Mouse (Mus musculus): ENCODE results near the gene Map3k9.
A peak's percentile ranks its signal among the peaks of the same experiment; 100 is the strongest.

The Map3k9 gene

DNA sequence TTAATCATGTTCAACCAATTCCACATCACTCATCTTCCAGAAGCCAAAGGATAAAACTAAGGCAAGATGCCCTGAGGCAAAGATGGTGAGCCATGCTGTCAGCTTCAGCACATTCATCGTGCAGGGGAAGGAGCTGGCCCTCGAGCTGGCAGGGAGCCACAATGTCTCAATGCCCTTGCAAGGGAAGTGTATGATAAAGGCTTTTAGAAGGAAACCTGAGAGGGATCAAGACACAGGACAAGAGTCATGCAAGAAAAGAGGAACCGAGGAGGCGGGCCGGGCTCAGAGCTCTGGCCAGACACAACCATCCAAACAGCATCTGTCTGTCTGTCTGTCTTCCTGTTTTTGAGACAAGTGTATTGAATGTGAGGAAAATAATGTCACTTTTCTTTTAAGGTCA lies 61.8 kb downstream of the Map3k9 start:
- DNase-seq (ENCODE audit: low read depth, low spot score), result no peak

DNA sequence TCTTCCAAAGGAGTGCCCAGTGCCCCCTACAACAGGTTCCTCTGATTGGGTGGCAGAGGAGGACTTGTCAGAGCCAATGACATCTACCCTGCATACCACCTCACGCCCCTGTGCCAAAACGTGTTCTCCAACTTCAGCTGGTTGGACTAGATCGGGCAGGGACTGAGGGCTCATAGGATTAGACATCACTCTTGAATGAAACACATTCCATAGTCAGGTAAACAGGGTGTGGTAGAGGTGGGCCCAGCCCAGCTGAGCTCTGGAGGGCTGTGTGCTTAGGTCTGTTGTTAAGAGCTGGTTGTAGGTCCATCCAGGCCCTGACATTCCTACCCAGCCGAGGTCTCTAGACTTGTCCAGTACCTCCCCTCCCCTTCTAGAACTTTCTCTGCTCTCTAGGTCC lies 68.4 kb downstream of the Map3k9 start:
- no peak for DNase-seq (ENCODE audit: low read depth, low spot score)

DNA sequence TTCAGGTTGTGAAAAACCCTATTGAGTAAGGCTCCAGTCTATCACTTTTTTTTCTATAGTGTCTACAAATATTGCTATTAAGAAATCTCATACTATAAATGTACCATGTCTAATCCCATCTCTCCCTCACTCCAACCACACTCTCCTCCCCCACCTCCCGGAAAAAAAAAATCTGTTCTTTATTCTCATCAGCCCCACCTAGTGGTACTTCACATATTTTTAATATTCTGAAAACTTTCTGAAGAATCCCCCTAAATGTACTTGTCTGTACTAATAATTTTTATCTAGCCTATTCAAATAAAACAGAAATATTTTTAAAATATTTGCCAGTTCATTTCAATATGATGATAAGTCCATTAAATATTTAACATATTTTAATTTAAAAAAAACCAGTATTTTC lies 78.1 kb downstream of the Map3k9 start:
- DNase-seq (ENCODE audit: low read depth, low spot score), result peak; percentile 29

DNA sequence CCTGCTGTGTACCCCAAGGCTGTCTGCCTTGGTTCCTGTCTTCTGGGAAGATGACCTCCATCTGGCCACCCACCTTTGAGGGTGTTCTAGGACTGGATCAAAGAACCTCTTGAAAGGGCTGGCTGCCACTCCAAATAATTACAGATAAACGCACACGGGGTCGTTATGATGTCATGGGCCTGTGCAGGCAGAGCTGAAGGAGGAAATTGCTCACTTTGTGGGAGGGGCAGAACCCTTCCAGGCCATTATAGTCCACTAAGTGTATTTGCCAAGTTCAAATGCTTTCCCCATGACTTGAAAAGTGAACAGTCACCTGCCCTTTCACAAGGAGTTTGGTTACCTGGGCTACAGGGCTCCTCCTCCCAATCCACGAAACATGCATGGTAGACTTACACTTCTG lies 83.0 kb downstream of the Map3k9 start:
- no peak for DNase-seq (ENCODE audit: low read depth, low spot score)

DNA sequence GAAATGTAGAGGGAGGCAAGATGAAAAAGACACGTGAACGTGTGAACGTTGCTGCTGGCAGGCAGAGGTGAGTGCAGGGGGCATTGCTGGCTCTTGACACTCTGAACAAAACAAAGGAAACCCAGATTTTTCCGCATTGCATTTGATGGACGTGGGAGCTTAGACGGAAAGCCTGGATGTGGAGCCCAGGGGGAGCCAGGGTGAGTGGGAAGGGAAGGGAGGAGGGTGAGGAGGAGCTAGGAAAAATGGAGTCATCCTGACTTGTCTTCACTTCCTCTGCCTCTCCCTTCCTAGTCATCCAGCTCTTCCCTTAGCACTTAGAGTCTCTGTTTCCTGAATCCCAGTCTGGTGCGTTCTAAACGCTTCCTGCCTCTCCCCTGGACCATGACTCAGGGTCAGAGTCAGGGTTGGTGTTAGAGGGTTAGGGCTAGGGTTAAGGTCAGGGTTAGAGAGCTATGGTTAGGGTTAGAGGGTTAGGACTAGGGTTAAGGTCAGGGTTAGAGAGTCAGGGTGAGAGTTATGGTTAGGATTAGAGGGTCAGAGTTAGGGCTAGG lies 89.7 kb downstream of the Map3k9 start:
- DNase-seq (ENCODE audit: low read depth, low spot score), result no peak

DNA sequence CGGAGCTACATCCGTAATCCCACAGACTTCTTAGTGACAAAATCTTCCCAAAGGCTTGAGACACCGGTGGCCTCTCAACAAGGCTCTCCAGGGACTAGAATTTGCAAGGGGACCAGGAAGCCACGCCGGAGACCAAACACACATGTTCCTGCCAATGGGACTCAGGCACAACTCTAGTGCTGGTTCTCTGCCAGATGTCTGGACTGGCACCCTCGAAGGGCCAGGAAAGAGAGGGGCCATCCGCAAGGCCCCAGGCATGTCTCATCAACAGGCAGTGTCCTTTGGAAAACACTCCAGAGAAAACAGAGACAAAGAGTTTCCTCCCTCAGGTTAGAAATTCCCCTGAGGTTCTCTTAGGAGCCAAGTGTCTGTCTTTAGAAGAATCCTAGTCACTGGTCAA lies 90.2 kb downstream of the Map3k9 start:
- DNase-seq (ENCODE audit: low read depth, low spot score), result no peak

DNA sequence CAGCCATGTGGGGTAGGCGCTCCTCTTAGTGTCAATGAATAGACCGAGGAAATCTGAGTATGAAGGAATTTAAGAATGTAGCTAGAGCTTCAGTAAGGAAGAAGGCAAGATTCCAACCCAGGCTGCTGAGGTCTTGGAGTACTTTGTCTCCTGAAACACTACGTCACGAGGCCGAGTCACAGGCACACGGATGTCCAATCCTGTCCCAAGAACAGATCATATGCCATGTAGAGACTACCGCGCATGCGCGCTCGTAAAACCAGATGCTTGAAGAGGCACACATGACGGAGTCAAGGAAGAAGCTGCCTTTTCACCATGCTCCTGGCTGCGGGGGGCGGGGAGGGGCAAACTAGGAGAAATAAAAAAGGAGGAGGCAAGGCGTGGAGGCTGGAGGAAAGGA lies 90.9 kb downstream of the Map3k9 start:
- no peak for DNase-seq (ENCODE audit: low read depth, low spot score)

DNA sequence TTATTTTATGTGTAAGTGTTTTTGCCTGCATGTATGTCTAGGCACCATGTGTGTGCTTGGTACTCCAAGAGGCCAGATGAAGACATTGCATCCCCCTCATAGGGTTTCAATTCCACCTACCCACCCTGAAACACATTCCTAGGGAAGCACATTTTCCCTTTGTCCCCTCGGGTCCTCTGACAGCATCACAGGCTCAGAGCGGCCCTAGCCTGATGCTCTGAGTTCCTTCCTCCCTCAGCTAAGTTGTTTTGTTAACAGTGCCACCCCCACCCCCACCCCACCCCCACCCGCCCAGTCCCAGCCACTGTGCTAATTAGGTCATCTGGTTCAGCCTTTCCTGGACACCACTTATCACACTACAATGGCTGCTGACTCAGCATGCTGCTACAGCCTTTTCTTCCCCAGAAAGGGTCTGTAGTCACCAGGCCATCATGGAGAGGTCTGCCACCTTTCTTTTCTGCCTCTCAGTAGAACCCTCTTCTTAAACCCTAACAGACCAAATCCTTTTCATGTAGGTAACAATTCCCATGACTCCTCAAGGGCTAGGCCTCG lies 91.4 kb downstream of the Map3k9 start:
- no peak for DNase-seq (ENCODE audit: low read depth, low spot score)

DNA sequence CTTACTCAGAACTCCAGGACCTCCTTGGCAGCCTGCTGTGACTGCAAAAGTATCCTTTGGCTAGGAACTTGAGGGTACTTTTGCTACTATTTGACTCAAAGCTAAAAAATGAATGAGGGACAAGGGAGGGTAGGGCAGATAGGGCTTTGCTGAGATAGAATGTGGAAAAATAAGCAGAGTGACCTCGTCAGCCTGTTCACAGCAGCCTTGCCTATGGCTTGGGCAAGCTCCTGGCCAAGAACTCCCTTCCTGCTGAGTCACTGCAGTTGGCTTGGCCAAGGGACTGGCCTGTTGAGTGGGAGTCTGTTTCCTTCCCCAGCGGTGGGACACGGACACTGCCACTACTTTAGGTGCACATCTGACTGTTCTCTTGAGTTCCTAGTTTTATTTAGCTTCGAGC lies 92.4 kb downstream of the Map3k9 start:
- no peak for DNase-seq (ENCODE audit: low read depth, low spot score)

DNA sequence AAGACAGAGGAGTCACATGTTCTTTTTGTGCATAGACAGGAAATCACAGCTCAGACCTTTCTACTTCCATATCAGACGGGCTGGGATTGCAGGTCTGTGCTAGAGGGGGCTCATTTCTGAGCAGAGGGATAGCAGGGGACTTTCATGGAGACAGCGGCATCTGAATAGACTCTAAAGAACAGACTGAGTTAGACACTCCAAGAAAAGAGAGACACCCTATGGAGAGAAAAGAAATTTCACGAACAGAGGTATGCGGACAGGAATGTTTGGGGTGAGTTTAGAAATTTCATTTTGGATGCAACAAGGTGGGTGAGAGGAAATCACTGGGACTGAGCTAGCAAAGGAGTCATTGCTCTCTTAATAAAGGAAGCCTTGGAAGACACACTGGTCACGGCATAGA lies 93.1 kb downstream of the Map3k9 start:
- no peak for DNase-seq (ENCODE audit: low read depth, low spot score)

DNA sequence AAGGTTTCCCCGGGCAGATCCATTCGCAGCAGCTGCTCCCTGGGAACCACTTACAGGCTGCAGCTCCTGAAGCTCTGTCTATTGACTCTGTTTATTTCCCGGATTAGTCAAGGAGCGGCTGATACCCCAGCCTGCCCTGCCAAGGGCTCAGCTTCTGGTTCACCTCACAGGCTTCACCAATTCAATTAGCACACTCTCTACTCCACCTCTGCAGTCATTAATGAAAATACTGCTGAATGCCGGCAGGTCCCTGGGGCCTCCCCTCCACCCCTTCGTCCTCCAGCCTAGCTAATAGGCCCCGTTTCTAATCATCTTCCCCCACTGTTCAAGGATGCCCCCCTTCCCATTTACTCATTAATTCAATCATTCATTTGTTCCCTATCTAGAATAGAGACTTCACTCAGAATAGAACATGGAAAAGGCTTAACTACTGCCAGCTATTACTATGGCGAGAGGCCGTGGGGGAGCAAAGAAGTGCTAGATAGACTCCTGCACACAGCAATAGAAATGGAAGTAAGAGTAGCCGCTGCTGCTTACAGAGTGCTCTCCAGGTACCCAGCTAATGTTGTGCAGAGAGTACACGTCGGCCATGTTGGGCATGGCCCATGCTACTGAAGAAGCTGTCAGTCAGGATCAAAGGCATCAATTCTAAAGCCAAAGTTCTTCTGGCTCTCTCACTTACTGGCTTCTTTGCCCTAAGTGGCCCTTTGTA lies 94.4 kb downstream of the Map3k9 start:
- no peak for DNase-seq (ENCODE audit: low read depth, low spot score)

DNA sequence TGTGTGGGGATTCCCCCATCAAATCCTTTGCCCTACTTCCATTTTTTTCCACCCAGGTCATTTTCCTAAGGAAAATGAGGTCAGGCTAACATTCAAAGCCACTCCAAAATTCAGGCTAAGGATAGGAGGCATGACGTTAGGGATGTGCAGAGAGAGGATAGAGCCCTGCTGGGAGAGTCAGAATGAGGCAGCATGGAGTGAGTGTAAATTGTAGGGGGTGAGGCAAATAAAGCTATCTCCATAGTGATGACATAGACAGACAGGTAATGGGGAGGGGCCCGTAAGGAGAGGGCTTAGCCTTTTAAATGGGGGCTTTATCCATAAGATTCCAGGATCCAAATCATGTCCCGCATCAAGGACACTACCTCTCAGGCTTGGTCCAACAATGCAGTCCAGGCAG lies 95.0 kb downstream of the Map3k9 start:
- no peak for DNase-seq (ENCODE audit: low read depth, low spot score)

DNA sequence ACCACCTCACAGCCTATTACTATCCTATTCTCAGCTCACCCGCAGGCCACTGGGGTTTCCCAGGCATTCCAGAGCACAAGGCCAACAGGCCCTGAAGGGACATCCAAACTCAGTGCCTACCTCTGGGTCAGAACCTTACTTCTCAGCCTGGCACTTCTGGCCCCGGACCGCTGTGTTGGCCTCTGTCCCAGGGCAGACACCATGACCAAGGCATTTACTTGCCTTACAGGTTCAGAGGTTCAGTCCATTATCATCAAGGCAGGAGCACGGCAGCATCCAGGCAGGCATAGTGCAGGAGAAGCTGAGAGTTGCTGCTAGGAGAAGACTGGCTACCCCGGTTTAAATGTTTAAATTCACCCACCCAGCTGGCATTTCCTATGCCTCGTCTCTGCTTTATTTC lies 96.9 kb downstream of the Map3k9 start:
- no peak for DNase-seq (ENCODE audit: low read depth, low spot score)

DNA sequence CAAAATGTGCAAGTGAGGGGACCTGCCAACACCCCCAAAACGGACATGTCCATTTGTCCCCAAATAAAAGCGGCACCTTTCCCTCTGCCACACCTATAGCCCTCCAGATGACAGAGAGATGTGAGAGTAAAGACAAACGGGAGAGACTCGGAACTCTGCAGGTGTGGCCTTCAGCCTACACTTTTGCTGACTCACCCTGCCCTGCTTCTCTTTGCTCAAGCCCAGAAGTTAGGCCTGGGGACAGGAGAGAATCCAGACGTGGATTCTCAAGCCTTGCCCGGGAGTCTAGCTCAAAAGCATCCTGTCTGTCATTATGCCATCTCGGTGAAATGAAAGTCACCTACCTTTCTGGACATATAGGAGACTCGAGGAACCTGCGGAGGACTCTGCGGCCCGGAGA lies 97.6 kb downstream of the Map3k9 start:
- DNase-seq (ENCODE audit: low read depth, low spot score), result no peak

DNA sequence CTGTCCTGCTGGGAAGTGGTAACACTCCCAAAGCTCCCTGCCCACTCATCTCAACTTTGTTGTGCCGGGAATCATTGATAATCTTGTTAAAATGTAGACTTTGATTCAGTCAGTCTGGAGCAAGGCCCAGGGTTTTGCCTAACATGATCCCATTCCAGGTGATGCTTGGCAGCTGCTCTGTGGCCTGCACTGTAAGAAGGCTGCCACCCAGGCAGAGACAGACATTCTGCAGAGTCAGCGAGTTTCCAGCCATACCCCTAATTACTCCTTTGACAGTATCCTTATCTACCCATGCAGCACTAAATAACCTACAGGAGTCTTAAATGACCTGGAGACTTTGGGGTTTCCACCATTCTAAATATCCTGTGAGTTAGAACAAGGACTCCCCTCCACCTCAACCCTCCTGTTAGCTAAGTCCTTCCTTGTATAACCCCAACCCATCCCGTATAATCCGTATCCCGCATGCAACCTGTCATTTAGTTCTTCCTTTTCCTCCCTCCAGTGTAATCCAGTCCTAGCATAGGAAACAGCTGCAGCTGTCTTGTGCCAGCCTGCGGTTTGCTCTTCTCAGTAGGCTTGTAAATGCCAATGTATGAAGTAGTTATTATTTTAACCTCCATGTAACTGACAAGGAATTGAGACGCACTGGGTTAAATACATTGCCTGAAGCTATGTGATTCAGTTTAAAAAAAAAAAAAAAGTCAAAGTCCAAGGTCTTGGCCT lies 101.0 kb downstream of the Map3k9 start:
- DNase-seq (ENCODE audit: low read depth, low spot score), result no peak

DNA sequence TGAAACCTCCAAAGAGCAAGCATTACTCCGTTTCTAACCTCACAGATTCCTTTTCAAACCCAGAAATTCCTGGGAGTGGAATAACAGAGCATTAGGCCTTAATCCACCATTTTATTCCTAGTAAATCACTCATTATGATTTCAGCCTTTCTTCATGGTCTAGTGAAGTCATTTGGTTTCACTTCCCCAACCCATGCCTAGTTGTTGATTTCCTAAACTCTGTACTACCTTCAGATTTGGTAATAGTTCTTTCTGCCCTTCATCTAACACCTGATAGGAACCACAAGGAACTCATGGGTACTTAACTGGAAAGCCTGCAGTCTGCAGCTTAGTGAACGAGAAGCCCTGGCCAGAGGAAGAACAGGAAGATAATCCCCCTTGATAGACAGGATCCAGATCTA lies 105.4 kb downstream of the Map3k9 start:
- DNase-seq (ENCODE audit: low read depth, low spot score), result no peak
